12 mouse cellular contexts compared by ENCODE assay signal in genomic region chr19:12457401-12458066, GRCm38 (mm10). TPM values are rescaled to one million over a fixed set of nuclear protein-coding genes. Genes with fewer than 3 reads are reported as not detected.
A peak's percentile ranks its signal among the peaks of the same experiment; 100 is the strongest.
DNase-seq lines count a peak whose midpoint lies in the region; ATAC-seq and TF ChIP-seq lines count a peak whose summit lies in the region.
"Had no signal": no experiment of that assay in that cellular context is flagged by ENCODE, and none has a peak within 500 bp of the region (broad histone marks: within the 10 kb centered on the region; RNA-seq: fewer than 3 reads in every experiment).

No protein-coding gene starts in this region.

- 42% methylated on average over 12 of the region's 12 CpGs for WGBS in liver, embryonic 15.5 days (ENCODE audit: insufficient replicate concordance)
- WGBS in liver, embryonic 12.5 days (ENCODE audit: insufficient replicate concordance) = 64% methylated on average over 12 of the region's 12 CpGs
- 47% methylated on average over 12 of the region's 12 CpGs for WGBS in stomach, postnatal 0 days
- WGBS in hindbrain, postnatal 0 days = 80% methylated on average over 12 of the region's 12 CpGs

- peak overlapping the region; percentile 54 for H3K27ac ChIP-seq in liver, embryonic 15.5 days (replicated peaks)
- no peak overlapping the region for H3K27ac ChIP-seq in liver, embryonic 12.5 days
- no peak overlapping the region for H3K27ac ChIP-seq in stomach, postnatal 0 days (replicated peaks)
- H3K27ac ChIP-seq in hindbrain, postnatal 0 days = no peak overlapping the region

- H3K36me3 ChIP-seq in liver, embryonic 15.5 days (replicated peaks) = no peaks in the 10 kb centered on the region
- no peaks in the 10 kb centered on the region for H3K36me3 ChIP-seq in liver, embryonic 12.5 days
- H3K36me3 ChIP-seq in stomach, postnatal 0 days (ENCODE audit: control insufficient read depth, insufficient read depth, low read length) = no peaks in the 10 kb centered on the region
- no peaks in the 10 kb centered on the region for H3K36me3 ChIP-seq in hindbrain, postnatal 0 days (ENCODE audit: insufficient read depth, low read length)

- H3K4me1 ChIP-seq in liver, embryonic 15.5 days (replicated peaks) = no peaks in the 10 kb centered on the region
- H3K4me1 ChIP-seq in liver, embryonic 12.5 days = no peaks in the 10 kb centered on the region
- no peaks in the 10 kb centered on the region for H3K4me1 ChIP-seq in stomach, postnatal 0 days (replicated peaks; ENCODE audit: control insufficient read depth, insufficient read depth)
- H3K4me1 ChIP-seq in hindbrain, postnatal 0 days (ENCODE audit: insufficient read depth, low read length) = no peaks in the 10 kb centered on the region

- DNase-seq in embryo, embryonic 11 days = peak; percentile 24
- DNase-seq in embryo, embryonic 9.5 days (ENCODE audit: extremely low spot score) = no peak
- DNase-seq in stomach, postnatal 0 days (ENCODE audit: low spot score) = no peak
- no peak for DNase-seq in hindbrain, postnatal 0 days (ENCODE audit: low spot score)
- no peak for DNase-seq in layer of hippocampus, adult 11-12 months (ENCODE audit: low spot score)
- DNase-seq: heart, adult 18-20 months; right cerebral cortex, adult 18-20 months had no signal

- 0 out of 2 replicates have a peak, but pooled peaks have one; percentile 4 for TF ChIP-seq CTCF in stomach, postnatal 0 days (IDR thresholded peaks at IDR 0.05; ENCODE audit: low read depth)
- TF ChIP-seq CTCF in hindbrain, postnatal 0 days (IDR thresholded peaks at IDR 0.05; ENCODE audit: low read depth) = no peak

- 0 out of 2 replicates have a peak overlapping the region, but pooled peaks have one; percentile 15 for H3K4me2 ChIP-seq in liver, embryonic 15.5 days
- H3K4me2 ChIP-seq in liver, embryonic 12.5 days = no peak overlapping the region
- no peak overlapping the region; the same call in 1 of the 2 replicates for H3K4me2 ChIP-seq in stomach, postnatal 0 days (replicated peaks; ENCODE audit: low read depth)
- H3K4me2 ChIP-seq in hindbrain, postnatal 0 days (ENCODE audit: low read depth, low read length) = no peak overlapping the region

- no peaks in the 10 kb centered on the region for H3K27me3 ChIP-seq in liver, embryonic 15.5 days
- no peaks in the 10 kb centered on the region for H3K27me3 ChIP-seq in liver, embryonic 12.5 days (replicated peaks)
- no peaks in the 10 kb centered on the region for H3K27me3 ChIP-seq in stomach, postnatal 0 days (ENCODE audit: control insufficient read depth, insufficient read depth, low read length)
- no peaks in the 10 kb centered on the region for H3K27me3 ChIP-seq in hindbrain, postnatal 0 days (ENCODE audit: insufficient read depth, low read length)

- H3K4me3 ChIP-seq in liver, embryonic 15.5 days (replicated peaks) = no peak overlapping the region
- no peak overlapping the region for H3K4me3 ChIP-seq in liver, embryonic 12.5 days
- H3K4me3 ChIP-seq in stomach, postnatal 0 days (ENCODE audit: low read depth, low read length) = no peak overlapping the region
- H3K4me3 ChIP-seq in hindbrain, postnatal 0 days (ENCODE audit: low read length) = no peak overlapping the region

- H3K9me3 ChIP-seq in liver, embryonic 15.5 days (replicated peaks) = no peaks in the 10 kb centered on the region
- H3K9me3 ChIP-seq in liver, embryonic 12.5 days (replicated peaks) = no peaks in the 10 kb centered on the region
- no peaks in the 10 kb centered on the region for H3K9me3 ChIP-seq in stomach, postnatal 0 days (ENCODE audit: control insufficient read depth, low read length)
- no peaks in the 10 kb centered on the region for H3K9me3 ChIP-seq in hindbrain, postnatal 0 days (ENCODE audit: low read length)

- no peak overlapping the region for H3K9ac ChIP-seq in liver, embryonic 15.5 days
- no peak overlapping the region for H3K9ac ChIP-seq in liver, embryonic 12.5 days
- no peak overlapping the region for H3K9ac ChIP-seq in stomach, postnatal 0 days (ENCODE audit: low read length)
- H3K9ac ChIP-seq in hindbrain, postnatal 0 days (replicated peaks; ENCODE audit: low read length) = no peak overlapping the region

- TF ChIP-seq EP300 in stomach, postnatal 0 days (optimal IDR thresholded peaks at IDR 0.05) = no peak

- ATAC-seq in liver, embryonic 15.5 days (ENCODE audit: insufficient read depth) = no peak
- no peak for ATAC-seq in liver, embryonic 12.5 days
- peak; percentile 80 for ATAC-seq in megakaryocyte, adult 5-6 weeks (ENCODE audit: poor library complexity, severe bottlenecking)
- no peak for ATAC-seq in stomach, postnatal 0 days (ENCODE audit: low FRiP score, low TSS enrichment)
- no peak for ATAC-seq in hindbrain, postnatal 0 days
- ATAC-seq: Patski had no signal

RNA-seq across cellular contexts. Expression of gene Mpeg1, which starts 3.0 kb away (rescaled TPM):
- polyA plus RNA-seq in liver, embryonic 15.5 days (2015; fragmentation: Nextera tagmentation; extraction: Ambion mirVana) = 1.8 and 2.0 TPM in 2 replicates
- 0.63 and 0.76 TPM in 2 replicates for polyA plus RNA-seq in liver, embryonic 12.5 days (2016; fragmentation: Nextera tagmentation; extraction: Ambion mirVana)
- total RNA-seq in megakaryocyte, adult 5-6 weeks (2015) = 1,084 and 1,137 TPM in 2 replicates
- total RNA-seq in megakaryocyte, adult 5-6 weeks (2017) = 543 and 663 TPM in 2 replicates
- 0.71 and 0.84 TPM in 2 replicates for polyA plus RNA-seq in stomach, postnatal 0 days (2015; fragmentation: Nextera tagmentation; extraction: Ambion mirVana)
- 2.5 and 3.1 TPM in 2 replicates for total RNA-seq in hindbrain, postnatal 0 days (2014; rRNA removed)
- 1.0 and 1.2 TPM in 2 replicates for polyA plus RNA-seq in hindbrain, postnatal 0 days (2015; fragmentation: Nextera tagmentation; extraction: Ambion mirVana)

RNA-seq across cellular contexts. Expression of gene Pfpl, which starts 29.8 kb away (rescaled TPM):
- not detected in 2 replicates for polyA plus RNA-seq in liver, embryonic 15.5 days (2015; fragmentation: Nextera tagmentation; extraction: Ambion mirVana)
- not detected in 2 replicates for polyA plus RNA-seq in liver, embryonic 12.5 days (2016; fragmentation: Nextera tagmentation; extraction: Ambion mirVana)
- total RNA-seq in megakaryocyte, adult 5-6 weeks (2015) = not detected in 2 replicates
- total RNA-seq in megakaryocyte, adult 5-6 weeks (2017) = not detected in 2 replicates
- not detected in 2 replicates for polyA plus RNA-seq in stomach, postnatal 0 days (2015; fragmentation: Nextera tagmentation; extraction: Ambion mirVana)
- total RNA-seq in hindbrain, postnatal 0 days (2014; rRNA removed) = not detected in 2 replicates
- not detected in 2 replicates for polyA plus RNA-seq in hindbrain, postnatal 0 days (2015; fragmentation: Nextera tagmentation; extraction: Ambion mirVana)
- total RNA-seq: heart, adult 18-20 months had no signal
- polyA plus RNA-seq: Patski had no signal

RNA-seq across cellular contexts. Expression of gene Olfr1441, which starts 40.3 kb away (rescaled TPM):
- polyA plus RNA-seq in liver, embryonic 15.5 days (2015; fragmentation: Nextera tagmentation; extraction: Ambion mirVana) = not detected in 2 replicates
- polyA plus RNA-seq in liver, embryonic 12.5 days (2016; fragmentation: Nextera tagmentation; extraction: Ambion mirVana) = not detected in 2 replicates
- not detected in 2 replicates for total RNA-seq in megakaryocyte, adult 5-6 weeks (2015)
- not detected in 2 replicates for total RNA-seq in megakaryocyte, adult 5-6 weeks (2017)
- not detected in 2 replicates for polyA plus RNA-seq in stomach, postnatal 0 days (2015; fragmentation: Nextera tagmentation; extraction: Ambion mirVana)
- total RNA-seq in hindbrain, postnatal 0 days (2014; rRNA removed) = not detected in 2 replicates
- polyA plus RNA-seq in hindbrain, postnatal 0 days (2015; fragmentation: Nextera tagmentation; extraction: Ambion mirVana) = not detected in 2 replicates
- total RNA-seq: heart, adult 18-20 months; left cerebral cortex, adult 8-10 months had no signal
- polyA plus RNA-seq: Patski had no signal

RNA-seq across cellular contexts. Expression of gene Dtx4, which starts 43.7 kb away (rescaled TPM):
- 2.0 and 2.4 TPM in 2 replicates for polyA plus RNA-seq in liver, embryonic 15.5 days (2015; fragmentation: Nextera tagmentation; extraction: Ambion mirVana)
- polyA plus RNA-seq in liver, embryonic 12.5 days (2016; fragmentation: Nextera tagmentation; extraction: Ambion mirVana) = 2.7 and 2.9 TPM in 2 replicates
- total RNA-seq in megakaryocyte, adult 5-6 weeks (2015) = 7.3 and 9.9 TPM in 2 replicates
- total RNA-seq in megakaryocyte, adult 5-6 weeks (2017) = 8.3 and 9.0 TPM in 2 replicates
- 6.2 and 7.1 TPM in 2 replicates for polyA plus RNA-seq in stomach, postnatal 0 days (2015; fragmentation: Nextera tagmentation; extraction: Ambion mirVana)
- 54.7 and 55.6 TPM in 2 replicates for total RNA-seq in hindbrain, postnatal 0 days (2014; rRNA removed)
- 23.3 and 24.6 TPM in 2 replicates for polyA plus RNA-seq in hindbrain, postnatal 0 days (2015; fragmentation: Nextera tagmentation; extraction: Ambion mirVana)
